Mouse (Mus musculus): ENCODE results near the gene Ncam2. TPM values are rescaled to one million over a fixed set of nuclear protein-coding genes. Genes with fewer than 3 reads are reported as not detected.

Gene Ncam2
- 0.10 TPM for polyA plus RNA-seq (2017; shearing (Covaris generic))

DNA sequence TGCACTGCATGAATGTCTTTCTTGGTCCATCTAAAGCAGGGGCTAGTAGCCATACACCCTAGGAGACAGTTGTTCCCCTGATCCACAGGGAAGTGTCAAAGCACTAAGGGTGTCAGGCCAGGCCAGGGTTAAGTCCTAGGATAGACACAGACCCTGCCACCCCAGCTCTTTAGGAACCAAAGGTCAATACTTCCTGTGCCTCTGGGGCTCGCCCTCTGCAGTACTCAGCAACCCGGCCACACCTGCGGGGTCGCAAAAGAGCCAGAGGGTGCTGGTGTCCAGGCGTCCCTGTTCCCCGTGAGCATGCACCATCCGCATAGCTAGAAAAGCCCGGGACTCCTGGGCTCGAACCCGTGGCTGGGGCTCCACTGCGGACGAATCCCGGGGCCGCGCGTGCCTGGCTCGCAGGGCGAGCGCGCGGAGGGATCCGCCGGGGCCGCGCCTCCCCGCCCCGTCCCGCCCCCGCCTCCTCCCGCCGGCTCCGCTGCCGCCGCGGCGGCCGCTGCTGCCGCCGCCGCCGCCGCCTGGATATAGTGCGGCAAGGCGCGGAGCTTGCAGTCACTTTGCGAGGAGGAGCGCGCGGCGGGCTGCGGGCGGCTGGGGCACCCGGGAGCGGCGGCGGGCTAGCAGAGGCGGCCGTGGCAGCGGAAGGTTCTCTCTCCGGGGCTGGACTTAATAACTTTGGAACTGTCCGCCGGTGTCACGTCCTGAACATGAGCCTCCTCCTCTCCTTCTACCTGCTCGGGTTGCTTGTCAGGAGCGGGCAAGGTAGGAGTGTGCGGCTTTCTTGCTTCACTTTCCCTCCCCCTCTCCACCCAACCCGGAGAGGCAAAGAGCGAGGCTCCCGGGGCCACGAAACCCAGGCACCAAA, at the start of gene Ncam2:
Gene Ncam2, plus strand, starts transcription at position 497 of the 871 bp plus-strand sequence.

Measured in effector memory CD4-positive, alpha-beta T cell, adult 7 months (primary cell).